Mouse (Mus musculus) olfactory bulb, adult 2 months (tissue): Measurements from ENCODE around the gene Zfp180.

Source experiments
- CTCF ChIP-seq: fragments of 200-500 bp; IDR thresholded peaks from 2 replicates; pipeline ENCODE4 v1.5.1; 2012; ENCODE audit warnings: low read depth, mild to moderate bottlenecking, low read length, moderate library complexity; ENCODE audit not compliant: insufficient read depth
- POLR2A ChIP-seq: fragments of 200-500 bp; IDR thresholded peaks from 2 replicates; pipeline ENCODE4 v1.6.1; 2012; ENCODE audit warnings: mild to moderate bottlenecking, low read depth, low read length, moderate library complexity; ENCODE audit not compliant: insufficient read depth

DNA sequence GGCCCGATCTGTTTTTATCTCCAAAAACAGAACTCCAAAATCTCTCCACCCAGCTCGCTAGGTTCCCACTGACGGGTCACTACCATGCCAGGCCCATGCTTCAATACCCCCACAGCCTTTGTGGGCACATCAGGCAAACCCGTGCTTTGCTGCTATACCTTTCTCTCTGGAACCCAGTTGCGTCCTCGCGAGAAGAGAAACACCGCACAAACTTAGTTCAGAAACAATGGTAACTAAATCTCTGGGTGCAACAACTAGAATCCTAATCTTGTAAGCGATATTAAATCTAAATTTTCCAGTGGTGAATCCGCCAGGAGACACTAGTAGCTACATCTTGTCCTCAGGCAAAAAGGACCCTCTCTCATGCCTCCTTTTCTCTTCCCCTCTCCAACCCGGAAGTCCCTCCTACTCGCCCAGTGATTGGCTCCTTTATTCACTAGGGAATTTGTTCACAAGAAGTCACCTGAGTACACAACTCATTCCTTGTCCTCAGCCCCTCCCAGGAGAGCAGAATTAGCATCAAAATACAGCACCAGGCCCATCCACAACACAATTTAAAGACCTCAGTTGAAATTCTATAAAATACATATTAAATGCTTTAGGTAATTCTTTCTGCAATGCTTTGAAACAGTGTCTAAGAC lies 5.9 kb downstream of the Zfp180 start:
- TF ChIP-seq POLR2A: no peak
- TF ChIP-seq CTCF: no peak
